Mouse (Mus musculus) right cerebral cortex, postnatal 14 days (tissue): Measurements from ENCODE around the gene Trub1.

Source experiments
- DNase-seq: peaks from one replicate; pipeline ENCODE4 v3.0.0; 2022

Gene Trub1

GRCm38 (mm10) chr19:57498884-57499410, 46.2 kb downstream of the Trub1 start:
- no peak for DNase-seq

DNA sequence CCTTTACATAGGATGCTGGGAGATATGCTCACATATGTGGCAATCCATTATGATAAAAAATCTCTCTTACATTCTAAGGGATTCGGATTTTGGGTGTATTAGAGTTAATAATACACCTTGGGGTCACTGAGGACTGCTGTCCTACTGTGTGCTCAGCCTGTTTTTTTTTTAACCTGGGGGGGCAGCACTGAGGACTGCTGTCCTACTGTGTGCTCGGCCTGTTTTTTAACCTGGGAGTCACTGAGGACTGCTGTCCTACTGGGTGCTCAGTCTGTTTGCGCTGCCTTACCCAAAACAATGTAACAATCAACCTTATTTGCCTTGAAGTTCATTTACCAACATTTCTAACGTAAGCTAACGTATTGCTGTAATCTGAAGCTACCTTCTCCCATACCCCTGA, 47.5 kb downstream of the Trub1 start:
- DNase-seq: no peak

GRCm38 (mm10) chr19:57503144-57503543, 50.4 kb downstream of the Trub1 start:
- DNase-seq: no peak

- DNase-seq: no peak
Measured at GRCm38 (mm10) chr19:57505048-57505932, 52.6 kb downstream of the Trub1 start.

DNA sequence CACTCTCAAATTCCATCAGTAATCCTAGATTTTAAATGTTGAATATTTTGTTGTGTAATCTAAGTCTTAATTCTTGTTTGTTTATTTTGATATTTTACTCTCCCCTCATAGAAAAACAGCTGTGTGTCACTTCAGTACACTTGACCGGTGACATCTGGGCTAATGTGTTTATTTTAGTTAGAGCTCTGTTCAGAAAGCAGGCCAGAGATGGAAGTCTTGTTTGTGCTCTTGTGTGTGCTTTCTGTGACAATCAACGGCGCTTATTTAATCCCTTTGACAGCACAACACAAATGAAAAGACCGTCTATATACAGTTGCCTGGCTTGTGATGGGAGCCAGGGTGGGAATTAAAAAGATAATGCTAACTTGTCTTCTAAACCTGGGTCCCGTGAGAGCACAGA, 53.9 kb downstream of the Trub1 start:
- no peak for DNase-seq

DNA sequence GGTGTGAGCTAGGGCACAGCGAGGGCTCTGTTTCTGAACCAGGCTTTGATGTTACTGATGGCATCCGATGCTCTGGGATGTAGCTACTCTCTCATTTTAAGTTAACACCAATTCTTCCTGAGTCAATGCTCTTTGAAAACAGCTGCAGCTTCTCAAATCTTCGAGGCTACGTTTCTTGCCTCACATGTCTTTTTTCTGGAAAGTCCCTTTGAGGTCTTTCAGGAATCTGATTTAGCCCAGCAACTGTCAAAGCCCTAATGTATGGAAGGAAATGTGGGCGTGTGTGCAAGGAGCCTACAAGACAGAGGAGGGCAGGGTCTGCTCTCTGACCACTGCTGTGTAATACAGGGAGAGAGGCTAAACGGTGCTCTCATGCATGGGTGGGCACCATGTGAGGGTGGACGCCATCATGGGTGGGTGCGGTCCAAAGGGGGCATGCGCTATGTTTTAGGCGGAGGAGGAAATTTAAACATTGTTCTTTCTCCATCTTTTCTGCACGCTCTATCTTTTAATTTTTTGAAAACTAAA, 55.6 kb downstream of the Trub1 start:
- DNase-seq: no peak

DNA sequence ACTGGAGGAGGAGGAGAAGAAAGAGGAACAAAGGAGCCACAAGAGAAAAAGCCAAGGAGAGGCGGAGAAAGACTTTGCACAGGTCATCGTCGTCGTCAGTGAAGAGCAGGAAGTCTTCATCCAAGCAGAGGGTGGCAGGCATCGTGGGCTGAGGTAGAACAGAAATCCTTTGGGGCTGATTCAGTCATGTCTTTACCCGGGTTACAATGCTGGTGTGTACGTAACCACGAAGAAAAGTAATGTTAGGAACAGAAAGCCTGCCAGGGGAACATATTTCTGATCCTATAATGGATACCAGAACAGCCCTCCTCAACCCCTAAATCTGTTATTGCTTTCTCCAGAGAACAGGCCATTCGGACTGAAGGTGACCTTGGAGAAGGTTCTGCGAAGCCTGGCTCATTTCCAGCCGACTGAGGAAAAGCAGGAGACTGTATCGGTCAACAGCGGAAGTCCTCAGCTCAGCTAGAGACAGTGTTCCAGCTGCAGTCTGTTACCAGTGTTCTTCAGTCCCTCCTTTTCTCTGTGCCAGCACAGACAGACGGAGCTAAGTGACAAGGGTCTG, 57.1 kb downstream of the Trub1 start:
- DNase-seq: no peak

DNA sequence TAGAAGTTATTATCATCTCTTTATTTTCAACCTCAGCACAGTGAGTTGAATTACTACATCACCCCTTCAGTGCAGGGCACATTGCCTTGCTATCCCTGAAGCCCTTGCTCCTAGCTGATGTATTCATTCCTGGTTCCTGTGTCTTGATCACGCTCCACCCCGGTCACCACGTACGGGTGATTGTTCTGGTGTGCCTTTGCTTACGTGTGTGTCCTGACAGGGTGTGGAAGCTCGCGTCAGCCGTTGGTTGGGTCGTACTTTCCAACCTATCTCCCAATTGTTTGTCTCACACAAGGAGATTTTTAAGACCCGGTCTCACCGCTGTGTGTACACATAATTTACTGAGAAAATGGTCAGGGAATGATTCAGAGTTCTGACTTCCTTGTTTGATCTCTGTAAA, 58.1 kb downstream of the Trub1 start:
- DNase-seq: no peak

DNA sequence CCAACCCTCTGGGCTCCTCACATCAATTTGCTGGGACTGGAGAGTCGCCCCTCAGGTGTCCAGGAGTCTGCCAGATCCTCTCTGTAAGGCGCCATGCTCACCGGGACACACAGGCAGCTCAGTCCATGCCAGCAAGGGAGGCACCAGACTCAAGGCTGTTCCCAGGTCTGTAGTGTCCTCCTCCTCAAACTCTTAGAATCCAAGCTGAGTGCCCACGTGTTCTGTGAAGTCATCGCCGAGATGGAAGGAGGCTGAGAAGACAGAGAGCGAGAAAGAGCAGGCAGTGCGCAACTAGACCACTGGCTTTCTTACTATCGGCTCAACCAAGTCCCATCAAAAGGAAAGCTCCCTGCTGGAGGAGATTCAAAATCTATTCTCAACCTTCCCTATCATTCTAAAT, 60.4 kb downstream of the Trub1 start:
- no peak for DNase-seq

DNA sequence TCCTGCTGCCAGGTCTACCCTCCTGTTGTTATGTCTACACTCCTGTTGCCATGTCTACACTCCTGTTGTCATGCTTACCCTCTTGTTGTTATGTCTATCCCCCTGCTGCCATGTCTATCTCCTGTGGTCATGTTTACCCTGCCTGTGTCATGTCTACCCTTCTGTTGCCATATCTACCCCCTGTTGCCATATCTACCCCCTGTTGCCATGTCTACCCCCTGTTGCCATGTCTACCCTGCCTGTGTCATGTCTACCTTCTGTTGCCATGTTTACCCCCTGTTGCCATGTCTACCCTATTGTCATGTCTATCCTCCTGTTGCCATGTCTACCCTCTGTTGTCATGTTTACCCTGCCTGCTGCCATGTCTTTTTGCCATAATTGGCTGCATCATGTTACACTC, 69.0 kb downstream of the Trub1 start:
- no peak for DNase-seq

DNA sequence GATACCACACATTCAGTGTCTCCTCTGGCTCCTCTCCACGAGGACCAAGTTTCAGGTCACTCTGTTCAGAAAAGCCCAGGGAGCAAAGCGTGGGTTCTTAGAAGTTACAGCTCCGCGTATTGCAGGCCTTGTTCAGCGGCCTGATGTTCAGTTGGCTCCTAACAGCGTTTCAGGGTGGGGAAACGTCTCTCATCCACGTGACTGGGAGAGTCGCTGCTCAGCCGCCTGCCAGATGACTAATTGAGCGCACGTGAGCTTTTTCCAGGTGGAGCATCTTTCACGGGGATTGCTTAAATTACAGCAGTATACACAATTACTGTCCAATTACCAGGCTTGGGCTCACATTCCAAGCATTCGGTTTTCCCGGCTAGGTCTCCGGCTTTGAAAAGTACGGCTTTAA, 70.7 kb downstream of the Trub1 start:
- DNase-seq: peak; percentile 31

GRCm38 (mm10) chr19:57525693-57526092, 73.0 kb downstream of the Trub1 start:
- DNase-seq: no peak

DNA sequence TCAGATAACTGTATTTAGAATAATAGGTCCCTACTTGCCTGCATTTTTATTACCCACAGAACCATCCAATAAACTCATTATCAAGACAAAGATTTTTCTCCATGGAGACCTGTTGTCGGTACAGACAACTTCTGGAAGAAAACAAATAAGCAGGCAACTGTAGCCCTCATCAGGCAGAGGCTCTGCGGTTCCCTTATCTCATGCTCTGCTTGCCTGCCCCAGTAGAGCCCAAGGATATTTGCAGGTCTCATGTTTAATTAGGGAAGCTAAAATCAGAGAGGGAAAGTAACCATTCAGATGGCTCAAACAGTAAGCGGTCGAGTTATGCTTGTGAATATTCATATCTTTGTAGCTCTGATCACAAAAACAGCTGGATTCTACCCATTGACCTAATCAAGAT, 77.5 kb downstream of the Trub1 start:
- DNase-seq: no peak

- no peak for DNase-seq
Measured at GRCm38 (mm10) chr19:57534262-57534661, 81.5 kb downstream of the Trub1 start.

DNA sequence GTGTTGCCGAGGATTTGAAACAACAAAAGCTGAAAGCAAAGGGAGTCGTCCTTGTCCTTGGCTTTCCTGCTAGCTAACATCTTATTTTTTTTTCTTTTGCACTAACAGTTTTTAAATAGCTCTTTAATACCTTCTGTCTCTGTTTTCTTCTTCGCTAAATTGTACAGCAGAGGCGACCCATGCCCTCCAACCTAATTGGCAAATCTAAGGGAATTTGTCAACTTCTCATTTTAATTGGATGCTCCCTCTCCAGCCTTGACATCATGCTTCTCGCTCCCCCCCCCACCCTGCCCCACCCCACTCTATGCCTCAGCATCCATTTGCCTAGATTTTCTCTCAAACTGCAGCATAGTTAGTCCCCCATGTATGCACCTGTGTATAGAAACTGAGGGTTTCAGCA, 83.8 kb downstream of the Trub1 start:
- DNase-seq: no peak

DNA sequence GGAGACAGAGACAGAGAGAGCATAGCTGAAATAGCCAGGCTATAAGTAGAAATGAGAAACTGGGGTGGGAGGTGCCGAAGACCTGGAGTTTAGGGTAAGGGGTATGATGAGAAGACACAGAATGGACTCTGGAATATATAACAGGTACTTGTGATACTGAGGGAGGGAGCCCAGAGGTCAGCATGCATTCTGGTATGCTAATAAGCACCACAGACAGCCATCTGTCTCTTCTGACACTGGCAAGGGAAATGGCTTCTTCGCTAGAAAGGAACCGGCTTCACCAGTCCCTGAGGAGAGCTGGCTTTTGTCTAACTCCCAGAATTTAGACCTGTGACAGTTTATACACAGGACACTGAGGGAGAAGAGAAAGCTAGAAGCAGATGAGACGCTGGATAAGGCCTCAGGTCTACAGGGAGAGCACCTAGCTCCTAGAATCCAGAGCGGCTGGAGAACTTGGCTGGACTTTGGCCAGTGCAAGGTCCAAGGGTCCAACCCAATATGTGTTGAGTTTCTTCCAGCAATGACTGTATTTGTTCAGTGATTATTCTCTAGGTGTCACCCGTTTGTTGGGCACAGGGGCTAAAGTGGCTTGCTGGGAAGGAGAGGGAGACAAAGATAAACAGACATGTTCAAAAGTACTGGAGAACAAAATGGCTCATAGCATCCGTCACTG, 84.9 kb downstream of the Trub1 start:
- no peak for DNase-seq

GRCm38 (mm10) chr19:57540118-57540517, 87.4 kb downstream of the Trub1 start:
- DNase-seq: no peak
